Mouse (Mus musculus): Measurements from ENCODE around the gene Gm7954. TPM values are rescaled to one million over a fixed set of nuclear protein-coding genes. Genes with fewer than 3 reads are reported as not detected.

Gm7954 gene
- not detected for polyA plus RNA-seq (2014; fragmentation: Illumina TruSeq; extraction: RNeasy Lipid Tissue Mini Kit (QIAGEN cat#74804); ENCODE audit: low read depth, low replicate concordance)

GRCm38 (mm10) chr14:41453418-41453817, at the start of gene Gm7954:
TSS of gene Gm7954 (minus strand) at chr14:41453518.

GRCm38 (mm10) chr14:41489385-41489784, 36.1 kb upstream of the Gm7954 start, which contains the start of gene Gm3486:
TSS of gene Gm3486 (minus strand) at chr14:41489485.

GRCm38 (mm10) chr14:41408181-41408580, 45.1 kb downstream of the Gm7954 start, which contains the start of gene Gm6482:
TSS of gene Gm6482 (minus strand) at chr14:41408281.

Other genes starting within 250 kb of the Gm7954 start
- not detected for gene Gm2832, start 174.7 kb downstream of the Gm7954 start, polyA plus RNA-seq (2014; fragmentation: Illumina TruSeq; extraction: RNeasy Lipid Tissue Mini Kit (QIAGEN cat#74804); ENCODE audit: low read depth, low replicate concordance)
- not detected for gene Gm5798, start 104.9 kb downstream of the Gm7954 start, polyA plus RNA-seq (2014; fragmentation: Illumina TruSeq; extraction: RNeasy Lipid Tissue Mini Kit (QIAGEN cat#74804); ENCODE audit: low read depth, low replicate concordance)
- not detected for gene Gm7945, start 67.1 kb downstream of the Gm7954 start, polyA plus RNA-seq (2014; fragmentation: Illumina TruSeq; extraction: RNeasy Lipid Tissue Mini Kit (QIAGEN cat#74804); ENCODE audit: low read depth, low replicate concordance)
- not detected for gene Gm6482, start 45.2 kb downstream of the Gm7954 start, polyA plus RNA-seq (2014; fragmentation: Illumina TruSeq; extraction: RNeasy Lipid Tissue Mini Kit (QIAGEN cat#74804); ENCODE audit: low read depth, low replicate concordance)
- gene Gm3486, start 36.0 kb upstream of the Gm7954 start, polyA plus RNA-seq (2014; fragmentation: Illumina TruSeq; extraction: RNeasy Lipid Tissue Mini Kit (QIAGEN cat#74804); ENCODE audit: low read depth, low replicate concordance): not detected
- gene Gm7970, start 102.1 kb upstream of the Gm7954 start, polyA plus RNA-seq (2014; fragmentation: Illumina TruSeq; extraction: RNeasy Lipid Tissue Mini Kit (QIAGEN cat#74804); ENCODE audit: low read depth, low replicate concordance): not detected
- not detected for gene 1700049E17Rik2, start 119.7 kb upstream of the Gm7954 start, polyA plus RNA-seq (2014; fragmentation: Illumina TruSeq; extraction: RNeasy Lipid Tissue Mini Kit (QIAGEN cat#74804); ENCODE audit: low read depth, low replicate concordance)
- not detected for gene Gm3072, start 171.1 kb upstream of the Gm7954 start, polyA plus RNA-seq (2014; fragmentation: Illumina TruSeq; extraction: RNeasy Lipid Tissue Mini Kit (QIAGEN cat#74804); ENCODE audit: low read depth, low replicate concordance)
- gene Gm3676, start 193.0 kb upstream of the Gm7954 start, polyA plus RNA-seq (2014; fragmentation: Illumina TruSeq; extraction: RNeasy Lipid Tissue Mini Kit (QIAGEN cat#74804); ENCODE audit: low read depth, low replicate concordance): not detected
- not detected for gene Gm8068, start 248.4 kb upstream of the Gm7954 start, polyA plus RNA-seq (2014; fragmentation: Illumina TruSeq; extraction: RNeasy Lipid Tissue Mini Kit (QIAGEN cat#74804); ENCODE audit: low read depth, low replicate concordance)